In the genomic region with DNA sequence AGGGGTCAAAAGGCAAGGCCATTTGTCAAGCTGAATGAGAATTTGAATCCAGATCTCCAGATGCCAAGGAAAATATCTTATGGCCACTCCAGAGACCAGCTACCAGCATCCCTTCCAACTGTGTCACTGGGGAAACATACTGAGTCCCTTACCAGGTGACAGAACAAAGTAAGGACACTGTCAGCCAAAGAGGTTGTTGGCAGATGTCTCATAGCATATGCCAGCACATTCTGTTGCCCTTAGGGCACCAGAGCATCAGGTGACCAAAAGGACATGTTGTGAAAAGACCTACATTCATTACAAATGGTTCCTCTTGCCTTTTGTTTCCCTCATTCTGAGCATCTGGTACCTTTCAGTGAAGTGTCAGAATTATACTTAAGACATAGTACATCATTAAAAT, we compare ENCODE assay signal across 21 mouse cellular contexts.
DNase-seq lines count a peak whose midpoint lies in the region; ATAC-seq lines count a peak whose summit lies in the region.
"Had no signal": no experiment of that assay in that cellular context is flagged by ENCODE, and none has a peak within 500 bp of the region (broad histone marks: within the 10 kb centered on the region; RNA-seq: fewer than 3 reads in every experiment).

No protein-coding gene starts in this region.

- no peaks in the 10 kb centered on the region for H3K4me1 ChIP-seq in forebrain, embryonic 13.5 days
- H3K4me1 ChIP-seq in forebrain, embryonic 12.5 days: no peaks in the 10 kb centered on the region; the same call in 1 of the 2 replicates
- H3K4me1 ChIP-seq in neural tube, embryonic 12.5 days: peaks cover 2% of the 10 kb centered on the region
- H3K4me1 ChIP-seq in neural tube, embryonic 15.5 days: no peaks in the 10 kb centered on the region
- H3K4me1 ChIP-seq: forebrain, embryonic 15.5 days; heart, embryonic 10.5 days; kidney, embryonic 15.5 days; limb, embryonic 13.5 days; liver, embryonic 13.5 days had no signal

- no peaks in the 10 kb centered on the region for H3K27me3 ChIP-seq in forebrain, embryonic 13.5 days
- no peaks in the 10 kb centered on the region for H3K27me3 ChIP-seq in forebrain, embryonic 12.5 days
- no peaks in the 10 kb centered on the region for H3K27me3 ChIP-seq in neural tube, embryonic 12.5 days (replicated peaks)
- no peaks in the 10 kb centered on the region for H3K27me3 ChIP-seq in neural tube, embryonic 15.5 days (replicated peaks)
- H3K27me3 ChIP-seq: forebrain, embryonic 15.5 days; kidney, embryonic 15.5 days; limb, embryonic 13.5 days; liver, embryonic 13.5 days had no signal

- no peaks in the 10 kb centered on the region for H3K36me3 ChIP-seq in forebrain, embryonic 13.5 days (ENCODE audit: poor library complexity, severe bottlenecking)
- H3K36me3 ChIP-seq in forebrain, embryonic 12.5 days (replicated peaks): no peaks in the 10 kb centered on the region
- H3K36me3 ChIP-seq in neural tube, embryonic 12.5 days: no peaks in the 10 kb centered on the region
- H3K36me3 ChIP-seq in neural tube, embryonic 15.5 days: no peaks in the 10 kb centered on the region
- H3K36me3 ChIP-seq: forebrain, embryonic 15.5 days; heart, embryonic 10.5 days; kidney, embryonic 15.5 days; limb, embryonic 13.5 days; liver, embryonic 13.5 days had no signal

- H3K9ac ChIP-seq in forebrain, embryonic 13.5 days: no peak overlapping the region
- no peak overlapping the region for H3K9ac ChIP-seq in forebrain, embryonic 12.5 days
- H3K9ac ChIP-seq in neural tube, embryonic 12.5 days: no peak overlapping the region
- H3K9ac ChIP-seq in neural tube, embryonic 15.5 days (replicated peaks): no peak overlapping the region
- H3K9ac ChIP-seq: forebrain, embryonic 15.5 days; kidney, embryonic 15.5 days; limb, embryonic 13.5 days; liver, embryonic 13.5 days had no signal

- peak; percentile 72 for DNase-seq in cerebellum, adult 9-10 months
- no peak for DNase-seq in layer of hippocampus, adult 11-12 months (ENCODE audit: low spot score)
- DNase-seq in embryo, embryonic 10 days (ENCODE audit: low spot score): no peak
- DNase-seq: adrenal gland, postnatal 25 days; kidney, adult 11 months; kidney, postnatal 36 days; liver, embryonic 13.5 days; lung, adult 2 months; lung, postnatal 14 days; thymus, adult 18-20 months; thymus, postnatal 4 days had no signal

- H3K4me3 ChIP-seq in forebrain, embryonic 13.5 days: no peak overlapping the region
- H3K4me3 ChIP-seq in forebrain, embryonic 12.5 days (replicated peaks): no peak overlapping the region
- H3K4me3 ChIP-seq in neural tube, embryonic 12.5 days: no peak overlapping the region
- no peak overlapping the region for H3K4me3 ChIP-seq in neural tube, embryonic 15.5 days (replicated peaks)
- H3K4me3 ChIP-seq: forebrain, embryonic 15.5 days; heart, embryonic 10.5 days; kidney, embryonic 15.5 days; limb, embryonic 13.5 days; liver, embryonic 13.5 days; myocyte had no signal

- ATAC-seq in forebrain, embryonic 13.5 days: 0 out of 2 replicates have a peak, but pooled peaks have one; percentile 36
- no peak for ATAC-seq in forebrain, embryonic 12.5 days (ENCODE audit: low FRiP score)
- 0 out of 2 replicates have a peak, but pooled peaks have one; percentile 33 for ATAC-seq in neural tube, embryonic 12.5 days (ENCODE audit: low FRiP score, low read depth)
- ATAC-seq in neural tube, embryonic 15.5 days (ENCODE audit: low FRiP score): no peak
- ATAC-seq: forebrain, embryonic 15.5 days had no signal

- H3K4me2 ChIP-seq in forebrain, embryonic 13.5 days: no peak overlapping the region
- H3K4me2 ChIP-seq in forebrain, embryonic 12.5 days: no peak overlapping the region
- H3K4me2 ChIP-seq in neural tube, embryonic 12.5 days (replicated peaks): no peak overlapping the region
- no peak overlapping the region for H3K4me2 ChIP-seq in neural tube, embryonic 15.5 days
- H3K4me2 ChIP-seq: forebrain, embryonic 15.5 days; kidney, embryonic 15.5 days; limb, embryonic 13.5 days; liver, embryonic 13.5 days; midbrain, embryonic 11.5 days had no signal

- H3K9me3 ChIP-seq in forebrain, embryonic 13.5 days (replicated peaks): no peaks in the 10 kb centered on the region
- no peaks in the 10 kb centered on the region for H3K9me3 ChIP-seq in forebrain, embryonic 12.5 days
- no peaks in the 10 kb centered on the region for H3K9me3 ChIP-seq in neural tube, embryonic 12.5 days
- H3K9me3 ChIP-seq in neural tube, embryonic 15.5 days (replicated peaks): no peaks in the 10 kb centered on the region
- H3K9me3 ChIP-seq: forebrain, embryonic 15.5 days; heart, embryonic 10.5 days; kidney, embryonic 15.5 days; limb, embryonic 13.5 days; liver, embryonic 13.5 days had no signal

- no peak overlapping the region for H3K27ac ChIP-seq in forebrain, embryonic 13.5 days
- H3K27ac ChIP-seq in forebrain, embryonic 12.5 days: no peak overlapping the region
- no peak overlapping the region for H3K27ac ChIP-seq in neural tube, embryonic 12.5 days
- H3K27ac ChIP-seq in neural tube, embryonic 15.5 days (replicated peaks): no peak overlapping the region
- H3K27ac ChIP-seq: forebrain, embryonic 15.5 days; heart, embryonic 10.5 days; kidney, embryonic 15.5 days; limb, embryonic 13.5 days; liver, embryonic 13.5 days had no signal

Comparison
In these comparisons a context has a peak if more than half of its experiments do, and no peak if none do; other contexts are left out.
1. ATAC-seq: peak in forebrain, embryonic 13.5 days (single experiment) and neural tube, embryonic 12.5 days (single experiment); none in forebrain, embryonic 12.5 days (single experiment) and neural tube, embryonic 15.5 days (single experiment).